Mouse (Mus musculus) cerebellum, postnatal 36 days (tissue): ENCODE data around the gene Frmd4a.

Source experiments
- DNase-seq, 2 experiments: peaks; one replicate each; pipeline ENCODE4 v3.0.0; 2021 to 2022; ENCODE audit warnings: mixed read lengths in 2 of 2

Gene Frmd4a

GRCm38 (mm10) chr2:4636656-4637055 is 619.1 kb downstream of the Frmd4a start:
- no peak for DNase-seq

GRCm38 (mm10) chr2:4638189-4638588 is 620.7 kb downstream of the Frmd4a start:
- no peak for DNase-seq

GRCm38 (mm10) chr2:4645066-4645465 is 627.5 kb downstream of the Frmd4a start:
- no peak for DNase-seq

- no peak for DNase-seq
These were observed 630.6 kb downstream of the Frmd4a start for GRCm38 (mm10) chr2:4648094-4648493.

GRCm38 (mm10) chr2:4649646-4650045 is 632.1 kb downstream of the Frmd4a start:
- no peak for DNase-seq

GRCm38 (mm10) chr2:4651500-4652285 is 634.2 kb downstream of the Frmd4a start, which contains the start of gene Prpf18:
TSS of gene Prpf18 (minus strand) at chr2:4652113.
- DNase-seq: peak; percentile 87 to 92

- DNase-seq: no peak
These were observed 643.2 kb downstream of the Frmd4a start for GRCm38 (mm10) chr2:4660677-4661076.
